Mouse (Mus musculus) midbrain, embryonic 14.5 days (tissue): ENCODE measurements at regions not wholly inside any gene's neighbourhood (a gene's known extent, or its start where the extent isn't known, plus 50 kb on each side); places are given as distances from the start of the nearest gene placed in this dataset.

Source experiments
- ATAC-seq: fragments of 200-750 bp; cut with Nextera tagmentation; 2 replicates; pipeline ENCODE4 v1.8.0; 2017; ENCODE audit warnings: moderate number of reproducible peaks, moderate library complexity; ENCODE audit not compliant: low FRiP score, low TSS enrichment
- DNase-seq: peaks from one replicate; pipeline ENCODE4 v3.0.0-alpha.2; 2015
- H3K27ac ChIP-seq: fragments of 300-500 bp; sonication (generic); replicated peaks from 2 replicates; pipeline ENCODE4 v1.5.1; 2014; ENCODE audit warnings: mild to moderate bottlenecking, low read depth, low read length, moderate library complexity
- H3K27me3 ChIP-seq: fragments of 300-500 bp; sonication (generic); 2 replicates; pipeline ENCODE4 v1.6.1; 2014; ENCODE audit warnings: low read length, control low read depth, mixed read lengths; ENCODE audit not compliant: control insufficient read depth, insufficient read depth
- H3K36me3 ChIP-seq: fragments of 300-500 bp; sonication (generic); 2 replicates; pipeline ENCODE4 v1.6.1; 2014; ENCODE audit warnings: low read length, control low read depth; ENCODE audit not compliant: control insufficient read depth, insufficient read depth
- H3K4me1 ChIP-seq: fragments of 300-500 bp; sonication (generic); 2 replicates; pipeline ENCODE4 v1.6.1; 2014; ENCODE audit warnings: mild to moderate bottlenecking, antibody characterized with exemption, low read length, control low read depth; ENCODE audit not compliant: control insufficient read depth, insufficient read depth
- H3K4me2 ChIP-seq: fragments of 300-500 bp; sonication (generic); 2 replicates; pipeline ENCODE4 v1.6.1; 2014; ENCODE audit warnings: mild to moderate bottlenecking, low read length, moderate library complexity
- H3K4me3 ChIP-seq: fragments of 300-500 bp; sonication (generic); replicated peaks from 2 replicates; pipeline ENCODE4 v1.5.1; 2014; ENCODE audit warnings: low read depth, low read length
- H3K9ac ChIP-seq: fragments of 300-500 bp; sonication (generic); replicated peaks from 2 replicates; pipeline ENCODE4 v1.6.1; 2014; ENCODE audit warnings: mild to moderate bottlenecking, low read length, moderate library complexity
- H3K9me3 ChIP-seq: fragments of 300-500 bp; sonication (generic); 2 replicates; pipeline ENCODE4 v1.6.1; 2016; ENCODE audit warnings: low read length, control low read depth, mixed read lengths; ENCODE audit not compliant: control insufficient read depth
- WGBS: fragments of 180-500 bp; shearing (Covaris S2); extraction: QIAGEN DNeasy Blood & Tissue Kit; methylation state at CpG from one replicate; pipeline ENCODE4 v1.1.7; 2014; 5-methylcytosine and 5-hydroxymethylcytosine counted together

- DNase-seq (no peak), ATAC-seq (no peak)
- H3K4me1 ChIP-seq, result no peaks in the 10 kb centered on the region
- H3K4me2 ChIP-seq, result no peak overlapping the region
- no peaks in the 10 kb centered on the region for H3K36me3 ChIP-seq
- no peak overlapping the region for H3K4me3 ChIP-seq
- no peak overlapping the region for H3K27ac ChIP-seq
- no peaks in the 10 kb centered on the region for H3K27me3 ChIP-seq
- WGBS, result 85% methylated on average over 2 of the region's 2 CpGs
- H3K9ac ChIP-seq, result no peak overlapping the region
- no peaks in the 10 kb centered on the region for H3K9me3 ChIP-seq
These were observed 325.0 kb upstream of the Slc24a5 start for GRCm38 (mm10) chr2:124742964-124743363.

- no peak overlapping the region for H3K9ac ChIP-seq
- H3K36me3 ChIP-seq, result no peaks in the 10 kb centered on the region
- ATAC-seq (no peak), DNase-seq (no peak)
- H3K4me3 ChIP-seq, result no peak overlapping the region
- no peaks in the 10 kb centered on the region for H3K27me3 ChIP-seq
- H3K4me2 ChIP-seq, result no peak overlapping the region
- no peaks in the 10 kb centered on the region for H3K9me3 ChIP-seq
- 88% methylated on average over 2 of the region's 2 CpGs for WGBS
- no peaks in the 10 kb centered on the region for H3K4me1 ChIP-seq
- no peak overlapping the region for H3K27ac ChIP-seq
These were observed 322.9 kb upstream of the Slc24a5 start for GRCm38 (mm10) chr2:124745045-124745444.

- no peaks in the 10 kb centered on the region for H3K36me3 ChIP-seq
- WGBS, result 97% methylated on average over 1 of the region's 1 CpGs
- no peak for ATAC-seq
- no peak overlapping the region for H3K4me2 ChIP-seq
- no peaks in the 10 kb centered on the region for H3K4me1 ChIP-seq
- no peaks in the 10 kb centered on the region for H3K27me3 ChIP-seq
- no peaks in the 10 kb centered on the region for H3K9me3 ChIP-seq
- no peak for DNase-seq
- H3K4me3 ChIP-seq, result no peak overlapping the region
- no peak overlapping the region for H3K9ac ChIP-seq
- H3K27ac ChIP-seq, result no peak overlapping the region
These were observed 320.8 kb upstream of the Slc24a5 start for GRCm38 (mm10) chr2:124747119-124747518.

- peak; percentile 46 for DNase-seq
- WGBS, result 72% methylated on average over 4 of the region's 4 CpGs
- ATAC-seq, result 0 out of 2 replicates have a peak, but pooled peaks have one; percentile 43
These were observed 320.3 kb upstream of the Slc24a5 start for GRCm38 (mm10) chr2:124747627-124748026.

GRCm38 (mm10) chr2:124751832-124752231, 316.1 kb upstream of the Slc24a5 start:
- H3K27me3 ChIP-seq, result no peaks in the 10 kb centered on the region
- no peak for ATAC-seq
- no peak for DNase-seq
- H3K36me3 ChIP-seq, result no peaks in the 10 kb centered on the region
- WGBS, result 81% methylated on average over 4 of the region's 4 CpGs
- H3K4me3 ChIP-seq, result no peak overlapping the region
- no peak overlapping the region for H3K27ac ChIP-seq
- no peak overlapping the region for H3K9ac ChIP-seq
- no peaks in the 10 kb centered on the region for H3K9me3 ChIP-seq
- no peaks in the 10 kb centered on the region for H3K4me1 ChIP-seq
- H3K4me2 ChIP-seq, result no peak overlapping the region

More at GRCm38 (mm10) chr2:124747627-124748026, 320.3 kb upstream of the Slc24a5 start:
- H3K4me2 ChIP-seq, result no peak overlapping the region
- H3K9ac ChIP-seq, result no peak overlapping the region
- no peak overlapping the region for H3K4me3 ChIP-seq
- H3K27ac ChIP-seq, result no peak overlapping the region
- H3K27me3 ChIP-seq, result no peaks in the 10 kb centered on the region
- H3K4me1 ChIP-seq, result no peaks in the 10 kb centered on the region
- H3K9me3 ChIP-seq, result no peaks in the 10 kb centered on the region
- no peaks in the 10 kb centered on the region for H3K36me3 ChIP-seq

- no peaks in the 10 kb centered on the region for H3K36me3 ChIP-seq
- H3K4me1 ChIP-seq, result no peaks in the 10 kb centered on the region
- H3K4me2 ChIP-seq, result no peak overlapping the region
- H3K27me3 ChIP-seq, result no peaks in the 10 kb centered on the region
- no peak overlapping the region for H3K27ac ChIP-seq
- no peak overlapping the region for H3K9ac ChIP-seq
- ATAC-seq (no peak), DNase-seq (no peak)
- no peak overlapping the region for H3K4me3 ChIP-seq
- no peaks in the 10 kb centered on the region for H3K9me3 ChIP-seq
- WGBS, result 88% methylated on average over 5 of the region's 5 CpGs
These were observed 314.2 kb upstream of the Slc24a5 start for GRCm38 (mm10) chr2:124753717-124754116.

- Histone ChIP-seq H3K4me1 (no peaks in the 10 kb centered on the region), H3K27me3 (no peaks in the 10 kb centered on the region), H3K27ac (no peak overlapping the region), H3K36me3 (no peaks in the 10 kb centered on the region), H3K4me2 (no peak overlapping the region), H3K9me3 (no peaks in the 10 kb centered on the region), H3K4me3 (no peak overlapping the region), H3K9ac (no peak overlapping the region)
- 95% methylated on average over 4 of the region's 4 CpGs for WGBS
- ATAC-seq (no peak), DNase-seq (no peak)
These were observed 312.7 kb upstream of the Slc24a5 start for GRCm38 (mm10) chr2:124755244-124755643.

- no peak for DNase-seq
- no peak for ATAC-seq
- Histone ChIP-seq H3K4me2 (no peak overlapping the region), H3K9ac (no peak overlapping the region), H3K4me1 (no peaks in the 10 kb centered on the region), H3K9me3 (no peaks in the 10 kb centered on the region), H3K27ac (no peak overlapping the region), H3K36me3 (no peaks in the 10 kb centered on the region), H3K27me3 (no peaks in the 10 kb centered on the region), H3K4me3 (no peak overlapping the region)
- WGBS, result 93% methylated on average over 2 of the region's 2 CpGs
These were observed 308.9 kb upstream of the Slc24a5 start for GRCm38 (mm10) chr2:124758992-124759391.

- no peaks in the 10 kb centered on the region for H3K36me3 ChIP-seq
- H3K4me3 ChIP-seq, result no peak overlapping the region
- H3K9ac ChIP-seq, result no peak overlapping the region
- no peak for ATAC-seq
- 86% methylated on average over 7 of the region's 7 CpGs for WGBS
- no peak overlapping the region for H3K4me2 ChIP-seq
- no peaks in the 10 kb centered on the region for H3K27me3 ChIP-seq
- no peak overlapping the region for H3K27ac ChIP-seq
- H3K4me1 ChIP-seq, result 0 out of 2 replicates have a peak, but pooled peaks cover 7% of the 10 kb centered on the region
- no peak for DNase-seq
- no peaks in the 10 kb centered on the region for H3K9me3 ChIP-seq
These were observed 304.3 kb upstream of the Slc24a5 start for GRCm38 (mm10) chr2:124763650-124764049.
